Mouse (Mus musculus) T-helper 1 cell (primary cell): ENCODE results near the gene Olfr944.

Experiments
- in situ Hi-C: fragments of 300-600 bp; cut with MboI, MseI; formaldehyde crosslinking; loops from one replicate; pipeline ENCODE4 v1.15.1; 2025; ENCODE audit warnings: high pct_unique_total_duplicates

Gene Olfr944

DNA sequence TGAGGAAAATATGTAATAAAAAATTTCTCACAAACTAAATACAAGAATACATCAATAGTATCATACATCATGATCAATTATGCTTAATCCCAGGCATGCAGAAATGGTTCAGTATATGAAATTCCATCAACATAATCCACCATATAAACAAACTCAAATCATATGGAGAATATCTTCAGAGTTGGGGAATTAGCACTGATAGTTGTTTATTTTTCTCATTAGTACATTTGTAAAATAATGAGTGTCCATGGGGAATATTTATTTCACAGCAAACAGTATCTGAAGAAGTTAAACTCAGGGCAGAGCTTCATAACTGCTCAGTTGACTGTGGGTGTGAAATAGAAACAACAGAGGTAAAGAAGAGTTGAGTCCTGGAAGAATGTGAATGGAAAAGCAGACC lies at the start of gene Olfr944:
Gene Olfr944 (plus strand): TSS at position 301 of the 400 bp plus-strand sequence.
- in situ Hi-C loops = no loop called here

DNA sequence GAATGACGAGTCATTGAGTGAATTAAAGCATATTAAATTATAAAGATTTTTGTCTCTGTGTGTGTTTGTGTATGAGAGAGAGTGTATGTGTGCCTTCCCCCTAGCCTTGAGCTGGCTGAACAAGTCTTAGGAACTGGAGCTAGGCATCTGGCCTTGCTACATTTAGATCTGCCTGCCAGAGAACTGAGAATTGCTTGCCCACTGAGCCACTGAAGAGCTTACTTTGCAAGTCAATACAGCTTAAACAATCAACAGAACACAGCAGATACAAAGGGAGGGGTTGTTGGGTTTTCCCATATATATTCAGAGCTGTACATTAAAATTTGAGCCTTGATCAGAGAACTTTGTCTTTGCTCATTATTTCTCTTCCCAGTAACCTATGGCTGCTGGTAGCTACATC lies 49.3 kb upstream of the Olfr944 start:
- in situ Hi-C loops = no loop called here

DNA sequence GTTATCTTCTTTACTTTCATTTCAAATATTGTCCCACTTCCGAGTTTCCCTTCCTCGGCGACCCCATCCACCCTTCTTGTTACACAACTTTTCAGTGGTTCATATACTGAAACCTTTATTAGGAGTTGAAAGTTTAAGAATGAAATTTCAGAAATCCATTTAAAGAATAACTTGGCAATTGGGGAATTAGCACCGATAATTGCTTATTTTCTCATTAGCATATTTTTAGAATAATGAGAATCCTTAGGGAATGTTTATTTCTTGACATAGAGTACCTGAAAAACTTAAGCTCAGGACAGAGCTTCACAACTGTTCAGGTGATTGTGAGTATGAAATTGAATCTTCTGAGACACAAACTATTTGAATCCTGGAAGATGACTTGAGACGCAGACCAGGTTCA lies 35.7 kb upstream of the Olfr944 start, which contains the start of gene Olfr943:
Gene Olfr943 (plus strand): TSS at position 301 of the 400 bp plus-strand sequence.
- in situ Hi-C loops = no loop called here

DNA sequence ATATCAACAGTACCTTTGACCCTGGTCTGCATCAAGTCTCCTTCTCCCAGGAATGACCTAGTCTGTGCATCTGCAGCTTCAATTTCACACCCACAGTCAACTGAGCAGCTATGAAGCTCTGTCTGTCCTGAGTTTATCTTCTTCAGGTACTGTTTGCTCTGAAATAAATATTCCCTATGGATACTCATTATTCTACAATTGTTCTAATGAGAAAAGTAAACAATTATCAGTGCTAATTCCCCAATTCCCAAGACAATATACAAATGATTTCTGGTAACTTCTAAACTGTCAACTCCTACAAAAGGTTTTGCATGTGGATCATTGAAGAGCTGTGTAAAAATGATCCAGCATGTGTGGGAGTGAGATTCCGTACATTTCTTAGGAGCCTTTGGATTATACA lies 48.2 kb downstream of the Olfr944 start, which contains the start of gene Olfr1537:
Gene Olfr1537 (minus strand): TSS at position 101 of the 400 bp plus-strand sequence.
- in situ Hi-C loops = no loop called here
